Mouse (Mus musculus): ENCODE data around the gene Gm14214. TPM values are rescaled to one million over a fixed set of nuclear protein-coding genes. Genes with fewer than 3 reads are reported as not detected.
A peak's percentile ranks its signal among the peaks of the same experiment; 100 is the strongest.

Gm14214 gene
- polyA plus RNA-seq (2012; fragmentation: generic; extraction: Trizol): not detected
- long read RNA-seq, experiment 1: 0 reads
- long read RNA-seq, experiment 2: 0 reads

- H3K4me3 ChIP-seq (ENCODE audit: insufficient read depth, poor library complexity, severe bottlenecking): no peak within 1 kb of the TSS
- H3K79me2 ChIP-seq (ENCODE audit: control insufficient read depth, insufficient read depth): no peaks in the 10 kb centered on the region
- TF ChIP-seq CEBPB (IDR thresholded peaks at IDR 0.05; ENCODE audit: low read depth): no peak
- TF ChIP-seq CTCF (IDR thresholded peaks at IDR 0.05; ENCODE audit: control insufficient read depth, insufficient read depth, insufficient read length): no peak
- H3ac ChIP-seq (ENCODE audit: control insufficient read depth, insufficient read length, low read depth): no peak within 1 kb of the TSS
- no peaks in the 10 kb centered on the region for H3K36me3 ChIP-seq (ENCODE audit: control insufficient read depth, insufficient read depth)
- no peaks in the 10 kb centered on the region for H3K79me3 ChIP-seq (ENCODE audit: low read depth)
- no peaks in the 10 kb centered on the region for H3K27me3 ChIP-seq (ENCODE audit: control insufficient read depth, insufficient read depth, insufficient read length)
Observed at GRCm38 (mm10) chr2:154769930-154770329, at the start of gene Gm14214. Gene Gm14214 (minus strand): TSS chr2:154770030.

GRCm38 (mm10) chr2:154818599-154818998, 48.8 kb upstream of the Gm14214 start:
- Histone ChIP-seq H3ac (ENCODE audit: control insufficient read depth, insufficient read length, low read depth) (no peak overlapping the region), H3K27me3 (ENCODE audit: control insufficient read depth, insufficient read depth, insufficient read length) (no peaks in the 10 kb centered on the region), H3K79me3 (ENCODE audit: low read depth) (peaks cover 97% of the 10 kb centered on the region), H3K79me2 (ENCODE audit: control insufficient read depth, insufficient read depth) (peaks cover 100% of the 10 kb centered on the region), H3K4me3 (ENCODE audit: insufficient read depth, poor library complexity, severe bottlenecking) (no peak overlapping the region), H3K36me3 (ENCODE audit: control insufficient read depth, insufficient read depth) (peaks cover 14% of the 10 kb centered on the region)
- TF ChIP-seq FOSL1 (IDR thresholded peaks at IDR 0.05; ENCODE audit: insufficient read depth, low read length, poor library complexity, severe bottlenecking): no peak
- peak; percentile 64 for TF ChIP-seq MYOD1 (IDR thresholded peaks at IDR 0.05; ENCODE audit: control insufficient read depth, insufficient read length, low read depth)
- TF ChIP-seq MYOG (IDR thresholded peaks at IDR 0.05; ENCODE audit: control insufficient read depth, extremely low read depth, insufficient read length): no peak

- H3ac ChIP-seq (ENCODE audit: control insufficient read depth, insufficient read length, low read depth): no peak overlapping the region
- H3K79me2 ChIP-seq (ENCODE audit: control insufficient read depth, insufficient read depth): peaks cover 100% of the 10 kb centered on the region
- TF ChIP-seq MYOD1 (IDR thresholded peaks at IDR 0.05; ENCODE audit: control insufficient read depth, insufficient read length, low read depth): no peak
- TF ChIP-seq CTCF (IDR thresholded peaks at IDR 0.05; ENCODE audit: control insufficient read depth, insufficient read depth, insufficient read length): peak; percentile 11
- TF ChIP-seq MYOG (IDR thresholded peaks at IDR 0.05; ENCODE audit: control insufficient read depth, extremely low read depth, insufficient read length): no peak
- no peaks in the 10 kb centered on the region for H3K27me3 ChIP-seq (ENCODE audit: control insufficient read depth, insufficient read depth, insufficient read length)
- H3K79me3 ChIP-seq (ENCODE audit: low read depth): peaks cover 98% of the 10 kb centered on the region
- no peak overlapping the region for H3K4me3 ChIP-seq (ENCODE audit: insufficient read depth, poor library complexity, severe bottlenecking)
- H3K36me3 ChIP-seq (ENCODE audit: control insufficient read depth, insufficient read depth): peaks cover 13% of the 10 kb centered on the region
Observed at GRCm38 (mm10) chr2:154817788-154818187, 48.0 kb upstream of the Gm14214 start.

GRCm38 (mm10) chr2:154817089-154817488, 47.3 kb upstream of the Gm14214 start:
- H3K79me3 ChIP-seq (ENCODE audit: low read depth): peaks cover 99% of the 10 kb centered on the region
- TF ChIP-seq USF1 (IDR thresholded peaks at IDR 0.05; ENCODE audit: low read depth) (no peak), MYOG (IDR thresholded peaks at IDR 0.05; ENCODE audit: control insufficient read depth, extremely low read depth, insufficient read length) (no peak), MAX (IDR thresholded peaks at IDR 0.05) (no peak), CEBPB (IDR thresholded peaks at IDR 0.05; ENCODE audit: low read depth) (no peak), MYOD1 (IDR thresholded peaks at IDR 0.05; ENCODE audit: control insufficient read depth, insufficient read length, low read depth) (no peak), FOSL1 (IDR thresholded peaks at IDR 0.05; ENCODE audit: insufficient read depth, low read length, poor library complexity, severe bottlenecking) (no peak), CTCF (IDR thresholded peaks at IDR 0.05; ENCODE audit: control insufficient read depth, insufficient read depth, insufficient read length) (no peak)
- peaks cover 100% of the 10 kb centered on the region for H3K79me2 ChIP-seq (ENCODE audit: control insufficient read depth, insufficient read depth)
- H3K27me3 ChIP-seq (ENCODE audit: control insufficient read depth, insufficient read depth, insufficient read length): no peaks in the 10 kb centered on the region
- no peak overlapping the region for H3K4me3 ChIP-seq (ENCODE audit: insufficient read depth, poor library complexity, severe bottlenecking)
- H3ac ChIP-seq (ENCODE audit: control insufficient read depth, insufficient read length, low read depth): no peak overlapping the region
- peaks cover 7% of the 10 kb centered on the region for H3K36me3 ChIP-seq (ENCODE audit: control insufficient read depth, insufficient read depth)

- TF ChIP-seq MAX (IDR thresholded peaks at IDR 0.05) (no peak), MYOD1 (IDR thresholded peaks at IDR 0.05; ENCODE audit: control insufficient read depth, insufficient read length, low read depth) (no peak), FOSL1 (IDR thresholded peaks at IDR 0.05; ENCODE audit: insufficient read depth, low read length, poor library complexity, severe bottlenecking) (no peak), CTCF (IDR thresholded peaks at IDR 0.05; ENCODE audit: control insufficient read depth, insufficient read depth, insufficient read length) (no peak), USF1 (IDR thresholded peaks at IDR 0.05; ENCODE audit: low read depth) (no peak), CEBPB (IDR thresholded peaks at IDR 0.05; ENCODE audit: low read depth) (no peak), MYOG (IDR thresholded peaks at IDR 0.05; ENCODE audit: control insufficient read depth, extremely low read depth, insufficient read length) (no peak)
- H3K36me3 ChIP-seq (ENCODE audit: control insufficient read depth, insufficient read depth): peaks cover 6% of the 10 kb centered on the region
- no peak overlapping the region for H3ac ChIP-seq (ENCODE audit: control insufficient read depth, insufficient read length, low read depth)
- no peaks in the 10 kb centered on the region for H3K27me3 ChIP-seq (ENCODE audit: control insufficient read depth, insufficient read depth, insufficient read length)
- H3K4me3 ChIP-seq (ENCODE audit: insufficient read depth, poor library complexity, severe bottlenecking): no peak overlapping the region
- H3K79me3 ChIP-seq (ENCODE audit: low read depth): peaks cover 99% of the 10 kb centered on the region
- peaks cover 100% of the 10 kb centered on the region for H3K79me2 ChIP-seq (ENCODE audit: control insufficient read depth, insufficient read depth)
Observed at GRCm38 (mm10) chr2:154813426-154813825, 43.6 kb upstream of the Gm14214 start.

- no peak overlapping the region for H3ac ChIP-seq (ENCODE audit: control insufficient read depth, insufficient read length, low read depth)
- H3K27me3 ChIP-seq (ENCODE audit: control insufficient read depth, insufficient read depth, insufficient read length): no peaks in the 10 kb centered on the region
- H3K79me3 ChIP-seq (ENCODE audit: low read depth): peaks cover 99% of the 10 kb centered on the region
- H3K4me3 ChIP-seq (ENCODE audit: insufficient read depth, poor library complexity, severe bottlenecking): no peak overlapping the region
- H3K36me3 ChIP-seq (ENCODE audit: control insufficient read depth, insufficient read depth): peaks cover 13% of the 10 kb centered on the region
- peaks cover 100% of the 10 kb centered on the region for H3K79me2 ChIP-seq (ENCODE audit: control insufficient read depth, insufficient read depth)
- no peak for TF ChIP-seq FOSL1 (IDR thresholded peaks at IDR 0.05; ENCODE audit: insufficient read depth, low read length, poor library complexity, severe bottlenecking)
- TF ChIP-seq MYOG (IDR thresholded peaks at IDR 0.05; ENCODE audit: control insufficient read depth, extremely low read depth, insufficient read length): no peak
- TF ChIP-seq MAX (IDR thresholded peaks at IDR 0.05): no peak
- no peak for TF ChIP-seq USF1 (IDR thresholded peaks at IDR 0.05; ENCODE audit: low read depth)
- TF ChIP-seq CEBPB (IDR thresholded peaks at IDR 0.05; ENCODE audit: low read depth): no peak
- TF ChIP-seq MYOD1 (IDR thresholded peaks at IDR 0.05; ENCODE audit: control insufficient read depth, insufficient read length, low read depth): no peak
- no peak for TF ChIP-seq CTCF (IDR thresholded peaks at IDR 0.05; ENCODE audit: control insufficient read depth, insufficient read depth, insufficient read length)
Observed at GRCm38 (mm10) chr2:154810821-154811220, 41.0 kb upstream of the Gm14214 start.

Data from C2C12 (cell line).